Mouse (Mus musculus) MEL (cell line): ENCODE measurements around the gene Hrh1.
"Not testable (repeated sequence)": the region's sequence is repeated elsewhere in the genome, so short reads cannot be mapped to it uniquely, and the experiment has no call there.

Experiments used
- ELF1 ChIP-seq: IDR thresholded peaks from 2 replicates; pipeline ENCODE4 v1.6.1; 2014; ENCODE audit warnings: low read depth, mild to moderate bottlenecking, inconsistent platforms, low read length, improper control_type of control experiment, moderate library complexity
- MAFK ChIP-seq: IDR thresholded peaks from 2 replicates; pipeline ENCODE4 v1.6.1; 2011; ENCODE audit warnings: low read depth, mild to moderate bottlenecking, low read length, improper control_type of control experiment, borderline replicate concordance
- POLR2A ChIP-seq, 2 experiments: IDR thresholded peaks; 2 replicates each; pipeline ENCODE4 v1.6.1; 2011 to 2012; ENCODE audit warnings: low read length in 2 of 2, mild to moderate bottlenecking in 2 of 2, control low read depth in 1 of 2, improper control_type of control experiment in 1 of 2, low read depth in 1 of 2, moderate library complexity in 1 of 2; ENCODE audit not compliant: control insufficient read depth in 1 of 2, insufficient read depth in 1 of 2, poor library complexity in 1 of 2
- ZC3H11A ChIP-seq: IDR thresholded peaks from 2 replicates; pipeline ENCODE4 v1.6.1; 2012; ENCODE audit warnings: low read depth, mild to moderate bottlenecking, inconsistent platforms, low read length, improper control_type of control experiment

DNA sequence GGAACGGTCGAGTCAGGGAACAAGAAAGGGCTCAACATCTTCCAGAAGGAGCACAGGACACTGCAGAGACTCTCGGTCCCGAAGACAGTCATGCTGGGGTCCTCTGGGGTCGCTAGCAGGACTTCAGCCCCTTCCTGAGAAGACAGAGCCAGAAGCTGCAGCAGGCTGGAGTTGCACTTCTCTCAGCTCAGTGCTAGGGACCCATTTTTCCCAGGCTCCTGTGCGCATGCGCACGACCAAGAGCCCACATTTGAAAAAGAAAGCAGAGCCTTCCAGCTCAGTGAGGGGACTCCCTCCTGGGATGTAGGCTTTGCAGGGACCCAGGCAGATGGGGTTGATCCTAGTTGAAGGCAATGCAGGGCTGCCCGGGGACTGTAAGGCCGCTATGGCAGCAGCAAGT, 94.9 kb downstream of the Hrh1 start:
- TF ChIP-seq ZC3H11A; ELF1; MAFK; POLR2A (IDR thresholded peaks at IDR 0.05; ENCODE audit: control insufficient read depth in 1 of 2, insufficient read depth in 1 of 2, low read depth in 1 of 2, low read length in 2 of 2, poor library complexity in 1 of 2): not testable (repeated sequence)
